Mouse (Mus musculus) embryonic stem cell, embryonic (primary cell): ENCODE data around the gene Depdc1b.

Source experiments
- CTCF ChIA-PET, 4 experiments: fragments of 300-600 bp in 2 of 4; fragments of 350-600 bp in 2 of 4; sonication (Branson Sonifier 250); formaldehyde crosslinking; loops; one replicate each; lab custom pipeline; 2022; ENCODE audit warnings: inconsistent platforms in 2 of 4; lab: Charles Lee
- POLR2A ChIA-PET, 4 experiments: fragments of 300-600 bp in 2 of 4; fragments of 350-600 bp in 2 of 4; sonication (Branson Sonifier 250); formaldehyde crosslinking; loops; one replicate each; lab custom pipeline; 2022; ENCODE audit warnings: antibody characterized with exemption in 4 of 4, inconsistent platforms in 1 of 4; lab: Charles Lee

Depdc1b gene

GRCm38 (mm10) chr13:108301411-108301810, 14.7 kb upstream of the Depdc1b start:
- CTCF ChIA-PET = interaction anchor here in 2 of 4 experiments (0.9 to 3.1 kb wide), 3 partner anchors 15 kb away, joined by 3 to 10 read pairs (median 5); partner anchors contain the start of gene Depdc1b (in 2 of the 2)
- POLR2A ChIA-PET = interaction anchor here in 3 of 4 experiments (0.6 to 1.8 kb wide), 7 partner anchors 9 to 589 kb away, joined by 3 to 8 read pairs (median 5); partner anchors contain the start of gene Depdc1b (in 2 of the 3)

GRCm38 (mm10) chr13:108302957-108303675, 13.0 kb upstream of the Depdc1b start:
- ChIA-PET CTCF (interaction anchor here in 3 of 4 experiments (0.5 to 3.1 kb wide), 4 partner anchors 13 to 151 kb away, joined by 3 to 10 read pairs (median 3); partner anchors contain the start of gene Depdc1b (in 2 of the 3)), POLR2A (interaction anchor here in 3 of 4 experiments (1.2 to 2.4 kb wide), 3 partner anchors 13 kb away, joined by 5 to 11 read pairs (median 8); partner anchors contain the start of gene Depdc1b (in 3 of the 3))

- CTCF ChIA-PET = interaction anchor here in 2 of 4 experiments (0.5 to 1.1 kb wide), 2 partner anchors 12 to 151 kb away, joined by 3 read pairs; partner anchors contain the start of gene Depdc1b (in 1 of the 2)
- POLR2A ChIA-PET = interaction anchor here in 3 of 4 experiments (0.6 to 2.4 kb wide), 4 partner anchors 12 to 72 kb away, joined by 3 to 8 read pairs (median 4); partner anchors contain the start of gene Depdc1b (in 3 of the 3)
Measured at GRCm38 (mm10) chr13:108303841-108304240, 12.3 kb upstream of the Depdc1b start.

DNA sequence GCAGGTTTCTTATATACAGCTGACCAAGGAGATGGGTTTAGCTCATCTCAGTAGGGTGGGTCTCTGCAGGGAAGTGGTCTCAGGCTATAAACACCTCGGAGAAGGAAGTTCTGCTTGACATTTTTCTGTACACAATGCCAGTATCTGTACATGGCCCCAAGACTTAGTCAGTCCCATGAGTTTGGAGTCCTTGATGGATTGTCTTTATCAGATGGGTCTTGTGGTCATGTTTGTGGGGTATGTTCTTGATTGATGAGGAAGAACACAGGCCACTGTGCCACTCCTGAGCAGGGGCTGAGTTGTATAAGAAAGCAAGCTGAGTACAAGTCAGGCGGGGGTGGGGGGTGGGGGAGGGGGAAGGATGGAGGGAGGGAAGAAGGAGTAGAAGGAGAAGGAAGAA, 11.5 kb upstream of the Depdc1b start:
- ChIA-PET CTCF (interaction anchor here in 1 of 4 experiments (0.6 kb wide), 1 partner anchor 33 kb away, joined by 3 read pairs; no protein-coding TSS in a partner anchor), POLR2A (interaction anchor here in 2 of 4 experiments (0.6 to 1.6 kb wide), 3 partner anchors 12 to 244 kb away, joined by 4 to 5 read pairs (median 5); partner anchors contain the start of gene Depdc1b (in 1 of the 2))

GRCm38 (mm10) chr13:108316487-108316903, 363 bp downstream of the Depdc1b start:
- ChIA-PET POLR2A (interaction anchor here in 3 of 4 experiments (0.5 to 2.4 kb wide), 49 partner anchors 8 to 1410 kb away, joined by 3 to 17 read pairs (median 4); partner anchors contain the start of genes Elovl7 (in 2 of the 3), Ercc8 (in 2 of the 3) and Ndufaf2 (in 2 of the 3)), CTCF (interaction anchor here (0.6 to 1.8 kb wide), 17 partner anchors 9 to 165 kb away, joined by 3 to 10 read pairs (median 4); partner anchors contain the start of genes Ercc8 (in 1 of the 4) and Ndufaf2 (in 1 of the 4))

- CTCF ChIA-PET = no interaction called here
- POLR2A ChIA-PET = interaction anchor here in 1 of 4 experiments (0.7 to 2.4 kb wide), 2 partner anchors 8 to 159 kb away, joined by 3 to 17 read pairs; partner anchors contain the start of genes Ercc8 and Ndufaf2
Measured at GRCm38 (mm10) chr13:108317414-108317813, 1.3 kb downstream of the Depdc1b start.

- ChIA-PET CTCF (interaction anchor here in 2 of 4 experiments (0.8 to 1.2 kb wide), 2 partner anchors 161 to 245 kb away, joined by 3 read pairs; partner anchors contain the start of genes Ercc8 (in 1 of the 2) and Ndufaf2 (in 1 of the 2)), POLR2A (interaction anchor here in 2 of 4 experiments (1.0 to 1.4 kb wide), 3 partner anchors 8 to 24 kb away, joined by 3 to 5 read pairs (median 4); no protein-coding TSS in a partner anchor)
Measured at GRCm38 (mm10) chr13:108319028-108319427, 2.9 kb downstream of the Depdc1b start.

DNA sequence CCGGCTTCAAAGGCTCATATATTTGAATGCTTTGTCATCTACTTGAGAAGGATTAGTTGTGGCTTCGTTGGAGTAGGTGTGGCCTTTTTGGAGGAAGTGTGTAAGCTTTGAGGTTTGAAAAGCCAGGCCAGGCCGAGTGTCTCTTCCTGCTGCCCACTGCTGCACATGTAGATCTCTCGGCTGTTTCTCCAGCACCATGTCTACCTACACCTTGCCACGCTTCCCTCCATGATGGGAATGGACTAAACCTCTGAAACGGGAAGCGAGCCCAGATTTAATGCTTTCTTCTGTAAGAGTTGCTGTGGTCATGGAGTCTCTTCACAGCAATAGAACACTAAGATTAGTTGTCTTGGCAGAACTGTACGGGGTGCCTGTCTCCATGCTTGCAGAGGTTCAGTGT, 4.1 kb downstream of the Depdc1b start:
- CTCF ChIA-PET = interaction anchor here in 1 of 4 experiments (1.2 kb wide), 1 partner anchor 246 kb away, joined by 3 read pairs; no protein-coding TSS in a partner anchor
- POLR2A ChIA-PET = interaction anchor here in 2 of 4 experiments (0.9 to 1.5 kb wide), 5 partner anchors 8 to 23 kb away, joined by 3 to 5 read pairs (median 3); no protein-coding TSS in a partner anchor

- POLR2A ChIA-PET = interaction anchor here in 1 of 4 experiments (0.7 kb wide), 1 partner anchor 399 kb away, joined by 4 read pairs; no protein-coding TSS in a partner anchor
Measured at GRCm38 (mm10) chr13:108322466-108322865, 6.3 kb downstream of the Depdc1b start.

GRCm38 (mm10) chr13:108323317-108323716, 7.2 kb downstream of the Depdc1b start:
- ChIA-PET CTCF (no interaction called here), POLR2A (interaction anchor here in 2 of 4 experiments (0.5 kb wide), 2 partner anchors 36 to 105 kb away, joined by 4 read pairs; no protein-coding TSS in a partner anchor)

More at GRCm38 (mm10) chr13:108322466-108322865, 6.3 kb downstream of the Depdc1b start:
- CTCF ChIA-PET = interaction anchor here in 2 of 4 experiments (0.7 to 1.2 kb wide), 2 partner anchors 25 to 718 kb away, joined by 3 read pairs; no protein-coding TSS in a partner anchor

GRCm38 (mm10) chr13:108323866-108324829, 8.0 kb downstream of the Depdc1b start:
- ChIA-PET POLR2A (interaction anchor here (0.5 to 2.6 kb wide), 5 partner anchors 8 to 37 kb away, joined by 3 to 17 read pairs (median 6); partner anchors contain the start of gene Depdc1b (in 3 of the 4)), CTCF (interaction anchor here in 2 of 4 experiments (1.1 to 1.3 kb wide), 2 partner anchors 8 to 23 kb away, joined by 3 read pairs; partner anchors contain the start of gene Depdc1b (in 1 of the 2))

DNA sequence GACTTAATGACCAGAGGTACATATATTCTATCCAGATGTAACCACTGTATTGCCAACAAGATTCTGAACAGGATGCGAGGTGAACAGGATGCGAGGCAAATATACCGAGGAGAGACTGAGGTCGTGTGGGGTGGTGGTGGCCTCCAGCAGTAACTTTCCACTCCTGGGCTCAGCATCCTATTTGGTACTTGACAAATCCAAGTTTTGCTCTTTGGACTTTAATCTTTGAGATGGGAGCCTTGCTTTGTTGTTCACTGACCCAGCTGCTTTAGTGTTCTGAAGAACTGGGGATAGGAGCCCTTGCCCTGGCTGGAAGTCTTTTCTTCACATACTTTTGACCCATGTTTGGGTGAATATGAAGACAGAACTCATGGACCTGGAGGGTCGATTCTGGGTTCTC, 9.7 kb downstream of the Depdc1b start:
- ChIA-PET POLR2A (interaction anchor here in 2 of 4 experiments (1.8 to 2.6 kb wide), 3 partner anchors 9 to 10 kb away, joined by 6 to 17 read pairs (median 10); partner anchors contain the start of gene Depdc1b (in 2 of the 2)), CTCF (no interaction called here)

DNA sequence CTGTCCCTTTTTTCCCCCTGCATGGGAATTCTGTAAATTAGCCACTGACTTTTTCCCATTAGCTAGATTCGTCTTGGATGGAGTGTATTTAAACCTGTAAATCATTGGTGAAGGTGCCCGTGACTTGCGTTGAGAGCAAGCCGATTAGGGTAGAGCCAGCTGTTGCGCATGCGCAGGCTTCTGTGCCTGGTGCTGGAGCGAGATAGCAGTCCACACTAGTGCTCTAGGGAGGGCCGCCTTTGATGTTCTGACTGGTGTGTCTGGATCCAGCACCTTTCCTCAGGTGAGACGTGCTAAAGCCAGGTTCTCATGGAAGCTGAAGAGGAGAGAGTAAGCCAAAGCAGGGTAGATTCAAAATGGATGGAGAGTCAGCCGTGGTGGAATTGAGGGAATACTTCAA, 10.2 kb downstream of the Depdc1b start:
- ChIA-PET CTCF (no interaction called here), POLR2A (interaction anchor here in 3 of 4 experiments (1.0 to 2.6 kb wide), 5 partner anchors 8 to 12 kb away, joined by 3 to 17 read pairs (median 4); partner anchors contain the start of gene Depdc1b (in 3 of the 3))

DNA sequence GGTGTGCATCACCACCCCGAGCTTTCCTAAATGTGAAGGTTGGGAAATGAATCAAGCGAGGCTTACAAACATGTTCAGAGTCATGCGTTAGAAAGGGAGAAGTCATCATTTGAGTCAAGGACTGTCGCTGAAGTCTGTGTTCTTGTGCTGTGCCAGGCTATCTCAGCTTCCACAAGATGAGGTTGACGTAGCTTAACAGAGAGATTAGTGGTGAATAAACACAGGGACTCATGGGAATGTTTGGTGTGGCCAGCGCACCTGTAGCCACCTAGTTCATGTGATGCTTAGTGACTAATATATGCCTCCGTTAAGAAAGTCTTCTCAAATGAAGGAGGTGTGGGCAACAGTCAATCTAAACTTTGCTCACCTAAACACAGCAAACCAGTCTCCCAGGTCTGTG, 10.9 kb downstream of the Depdc1b start:
- ChIA-PET CTCF (no interaction called here), POLR2A (interaction anchor here in 3 of 4 experiments (1.0 to 2.6 kb wide), 5 partner anchors 8 to 11 kb away, joined by 3 to 17 read pairs (median 4); partner anchors contain the start of gene Depdc1b (in 3 of the 3))

GRCm38 (mm10) chr13:108328406-108329180, 12.5 kb downstream of the Depdc1b start:
- POLR2A ChIA-PET = interaction anchor here in 2 of 4 experiments (0.6 to 1.3 kb wide), 5 partner anchors 8 to 12 kb away, joined by 3 to 5 read pairs (median 4); partner anchors contain the start of gene Depdc1b (in 2 of the 2)
- CTCF ChIA-PET = interaction anchor here in 2 of 4 experiments (0.7 to 1.2 kb wide), 4 partner anchors 9 to 188 kb away, joined by 3 read pairs; no protein-coding TSS in a partner anchor
